Mouse (Mus musculus) liver, embryonic 12.5 days (tissue): Measurements from ENCODE around the gene 4931422A03Rik. TPM values are rescaled to one million over a fixed set of nuclear protein-coding genes. Genes with fewer than 3 reads are reported as not detected.
A peak's percentile ranks its signal among the peaks of the same experiment; 100 is the strongest.

Experiments used
- ATAC-seq: fragments of 200-750 bp; cut with Nextera tagmentation; 2 replicates; pipeline ENCODE4 v1.8.0; 2017; ENCODE audit warnings: moderate number of reproducible peaks, mild to moderate bottlenecking, moderate library complexity
- H3K27ac ChIP-seq: fragments of 300-500 bp; sonication (generic); 2 replicates; pipeline ENCODE4 v1.5.1; 2016; ENCODE audit warnings: mild to moderate bottlenecking
- H3K27me3 ChIP-seq: fragments of 300-500 bp; sonication (generic); replicated peaks from 2 replicates; pipeline ENCODE4 v1.6.1; 2016; ENCODE audit warnings: mild to moderate bottlenecking, moderate library complexity
- H3K36me3 ChIP-seq: fragments of 300-500 bp; sonication (generic); 2 replicates; pipeline ENCODE4 v1.6.1; 2016; ENCODE audit warnings: mild to moderate bottlenecking, moderate library complexity
- H3K4me1 ChIP-seq: fragments of 300-500 bp; sonication (generic); 2 replicates; pipeline ENCODE4 v1.6.1; 2016
- H3K4me2 ChIP-seq: fragments of 300-500 bp; sonication (generic); 2 replicates; pipeline ENCODE4 v1.6.1; 2016; ENCODE audit warnings: mild to moderate bottlenecking, moderate library complexity
- H3K4me3 ChIP-seq: fragments of 300-500 bp; sonication (generic); 2 replicates; pipeline ENCODE4 v1.5.1; 2016; ENCODE audit warnings: mild to moderate bottlenecking, moderate library complexity
- H3K9ac ChIP-seq: fragments of 300-500 bp; sonication (generic); 2 replicates; pipeline ENCODE4 v1.6.1; 2016; ENCODE audit warnings: mild to moderate bottlenecking, moderate library complexity
- H3K9me3 ChIP-seq: fragments of 300-500 bp; sonication (generic); replicated peaks from 2 replicates; pipeline ENCODE4 v1.6.1; 2016; ENCODE audit warnings: mild to moderate bottlenecking, moderate library complexity
- WGBS: fragments of 180-500 bp; shearing (Covaris S2); methylation state at CpG from one replicate; pipeline ENCODE4 v1.1.7; 2016; ENCODE audit not compliant: insufficient replicate concordance; 5-methylcytosine and 5-hydroxymethylcytosine counted together
- polyA plus RNA-seq: library from polyadenylated mRNA; unstranded; fragments of >200 nt; fragmentation: Nextera tagmentation; extraction: Ambion mirVana; gene quantifications from 2 replicates; pipeline ENCODE4 v1.2.1, GENCODE M21; 2016

4931422A03Rik gene
- polyA plus RNA-seq, 1 experiment from 2014 or later, result 2.4 TPM

- Histone ChIP-seq H3K4me2 (no peak overlapping the region), H3K9me3 (no peaks in the 10 kb centered on the region), H3K27me3 (no peaks in the 10 kb centered on the region), H3K4me1 (peaks cover 41% of the 10 kb centered on the region), H3K4me3 (no peak overlapping the region), H3K36me3 (peaks cover 65% of the 10 kb centered on the region), H3K27ac (no peak overlapping the region), H3K9ac (no peak overlapping the region)
- 91% methylated on average over 10 of the region's 10 CpGs for WGBS
- no peak for ATAC-seq
These were observed 45.0 kb downstream of the 4931422A03Rik start for GRCm38 (mm10) chr2:103983146-103983545.

GRCm38 (mm10) chr2:103982250-103982649 lies 45.9 kb downstream of the 4931422A03Rik start:
- Histone ChIP-seq H3K4me1 (peaks cover 35% of the 10 kb centered on the region), H3K36me3 (peaks cover 74% of the 10 kb centered on the region), H3K4me3 (no peak overlapping the region), H3K27me3 (no peaks in the 10 kb centered on the region), H3K4me2 (no peak overlapping the region), H3K27ac (peak overlapping the region; percentile 45; the same call in 1 of the 2 replicates), H3K9ac (no peak overlapping the region), H3K9me3 (no peaks in the 10 kb centered on the region)
- 24% methylated on average over 5 of the region's 5 CpGs for WGBS
- ATAC-seq, result peak; percentile 60; the same call in 1 of the 2 replicates

- no peak overlapping the region for H3K4me2 ChIP-seq
- H3K27me3 ChIP-seq, result no peaks in the 10 kb centered on the region
- H3K4me3 ChIP-seq, result no peak overlapping the region
- H3K9ac ChIP-seq, result no peak overlapping the region
- WGBS, result 81% methylated on average over 9 of the region's 9 CpGs
- H3K36me3 ChIP-seq, result peaks cover 100% of the 10 kb centered on the region
- no peak for ATAC-seq
- H3K4me1 ChIP-seq, result peaks cover 46% of the 10 kb centered on the region
- H3K27ac ChIP-seq, result no peak overlapping the region
- H3K9me3 ChIP-seq, result no peaks in the 10 kb centered on the region
These were observed 50.4 kb downstream of the 4931422A03Rik start for GRCm38 (mm10) chr2:103977716-103978115.

GRCm38 (mm10) chr2:103977216-103977615 lies 50.9 kb downstream of the 4931422A03Rik start:
- no peak overlapping the region; the same call in 1 of the 2 replicates for H3K9ac ChIP-seq
- ATAC-seq, result no peak
- H3K9me3 ChIP-seq, result no peaks in the 10 kb centered on the region
- 81% methylated on average over 8 of the region's 8 CpGs for WGBS
- no peak overlapping the region for H3K4me2 ChIP-seq
- H3K4me1 ChIP-seq, result peaks cover 51% of the 10 kb centered on the region
- no peaks in the 10 kb centered on the region for H3K27me3 ChIP-seq
- no peak overlapping the region for H3K4me3 ChIP-seq
- peaks cover 100% of the 10 kb centered on the region for H3K36me3 ChIP-seq
- H3K27ac ChIP-seq, result 0 out of 2 replicates have a peak overlapping the region, but pooled peaks have one; percentile 7

GRCm38 (mm10) chr2:103975904-103976303 lies 52.3 kb downstream of the 4931422A03Rik start:
- 0 out of 2 replicates have a peak, but pooled peaks have one; percentile 8 for ATAC-seq
- Histone ChIP-seq H3K9ac (no peak overlapping the region), H3K9me3 (no peaks in the 10 kb centered on the region), H3K4me2 (no peak overlapping the region), H3K4me3 (no peak overlapping the region), H3K36me3 (peaks cover 100% of the 10 kb centered on the region), H3K27me3 (0 out of 2 replicates have a peak, but pooled peaks cover 3% of the 10 kb centered on the region), H3K4me1 (peaks cover 59% of the 10 kb centered on the region), H3K27ac (peak overlapping the region; percentile 31)
- 62% methylated on average over 7 of the region's 7 CpGs for WGBS

- Histone ChIP-seq H3K9me3 (no peaks in the 10 kb centered on the region), H3K36me3 (peaks cover 75% of the 10 kb centered on the region), H3K27ac (peak overlapping the region; percentile 97), H3K4me1 (peaks cover 72% of the 10 kb centered on the region), H3K4me3 (peak overlapping the region; percentile 94), H3K27me3 (0 out of 2 replicates have a peak, but pooled peaks cover 4% of the 10 kb centered on the region), H3K4me2 (peak overlapping the region; percentile 87), H3K9ac (peak overlapping the region; percentile 100)
- ATAC-seq, result no peak
- WGBS, result 9% methylated on average over 3 of the region's 3 CpGs
These were observed 56.3 kb downstream of the 4931422A03Rik start for GRCm38 (mm10) chr2:103971838-103972237.

- peaks cover 75% of the 10 kb centered on the region for H3K36me3 ChIP-seq
- 0 out of 2 replicates have a peak, but pooled peaks cover 4% of the 10 kb centered on the region for H3K27me3 ChIP-seq
- peak overlapping the region; percentile 94 for H3K4me3 ChIP-seq
- peak overlapping the region; percentile 97 for H3K27ac ChIP-seq
- H3K4me2 ChIP-seq, result peak overlapping the region; percentile 87
- 1% methylated on average over 32 of the region's 32 CpGs for WGBS
- peak; percentile 53 for ATAC-seq
- H3K9ac ChIP-seq, result peak overlapping the region; percentile 100
- H3K4me1 ChIP-seq, result peaks cover 78% of the 10 kb centered on the region
- no peaks in the 10 kb centered on the region for H3K9me3 ChIP-seq
These were observed 57.1 kb downstream of the 4931422A03Rik start for GRCm38 (mm10) chr2:103970791-103971649.

- peaks cover 75% of the 10 kb centered on the region for H3K36me3 ChIP-seq
- H3K4me1 ChIP-seq, result peaks cover 78% of the 10 kb centered on the region
- H3K9ac ChIP-seq, result peak overlapping the region; percentile 100
These were observed 57.9 kb downstream of the 4931422A03Rik start for GRCm38 (mm10) chr2:103970041-103970790.

GRCm38 (mm10) chr2:103969437-103970040 lies 58.6 kb downstream of the 4931422A03Rik start:
- Histone ChIP-seq H3K27ac (peak overlapping the region; percentile 97), H3K9me3 (no peaks in the 10 kb centered on the region), H3K36me3 (peaks cover 75% of the 10 kb centered on the region), H3K9ac (peak overlapping the region; percentile 100), H3K27me3 (0 out of 2 replicates have a peak, but pooled peaks cover 4% of the 10 kb centered on the region), H3K4me2 (peak overlapping the region; percentile 87), H3K4me3 (peak overlapping the region; percentile 94), H3K4me1 (peaks cover 78% of the 10 kb centered on the region)
- peak; percentile 86 for ATAC-seq
- under 1% methylated on average over 40 of the region's 40 CpGs for WGBS

More at GRCm38 (mm10) chr2:103970041-103970790, 57.9 kb downstream of the 4931422A03Rik start:
- WGBS, result 1% methylated on average over 73 of the region's 79 CpGs
- Histone ChIP-seq H3K9me3 (no peaks in the 10 kb centered on the region), H3K4me3 (peak overlapping the region; percentile 94), H3K4me2 (peak overlapping the region; percentile 87), H3K27me3 (0 out of 2 replicates have a peak, but pooled peaks cover 4% of the 10 kb centered on the region), H3K27ac (peak overlapping the region; percentile 97)
- peak; percentile 18 for ATAC-seq

- H3K9me3 ChIP-seq, result no peaks in the 10 kb centered on the region
- WGBS, result 15% methylated on average over 10 of the region's 10 CpGs
- peak overlapping the region; percentile 97 for H3K27ac ChIP-seq
- H3K4me2 ChIP-seq, result peak overlapping the region; percentile 87
- H3K36me3 ChIP-seq, result peaks cover 74% of the 10 kb centered on the region
- peak overlapping the region; percentile 100 for H3K9ac ChIP-seq
- peaks cover 78% of the 10 kb centered on the region for H3K4me1 ChIP-seq
- H3K27me3 ChIP-seq, result 0 out of 2 replicates have a peak, but pooled peaks cover 4% of the 10 kb centered on the region
- H3K4me3 ChIP-seq, result peak overlapping the region; percentile 94
- no peak for ATAC-seq
These were observed 59.2 kb downstream of the 4931422A03Rik start for GRCm38 (mm10) chr2:103968919-103969436.

GRCm38 (mm10) chr2:103968186-103968585 lies 60.0 kb downstream of the 4931422A03Rik start:
- peak overlapping the region; percentile 94 for H3K4me3 ChIP-seq
- peaks cover 74% of the 10 kb centered on the region for H3K4me1 ChIP-seq

More at GRCm38 (mm10) chr2:103968186-103968585, 60.0 kb downstream of the 4931422A03Rik start:
- WGBS, result 17% methylated on average over 4 of the region's 4 CpGs
- no peak for ATAC-seq
- H3K36me3 ChIP-seq, result peaks cover 70% of the 10 kb centered on the region
- H3K9me3 ChIP-seq, result no peaks in the 10 kb centered on the region
- peak overlapping the region; percentile 87 for H3K4me2 ChIP-seq
- H3K9ac ChIP-seq, result peak overlapping the region; percentile 100
- peak overlapping the region; percentile 97 for H3K27ac ChIP-seq
- H3K27me3 ChIP-seq, result 0 out of 2 replicates have a peak, but pooled peaks cover 4% of the 10 kb centered on the region
